7 mouse cellular contexts compared by ENCODE assay signal in the genomic region with DNA sequence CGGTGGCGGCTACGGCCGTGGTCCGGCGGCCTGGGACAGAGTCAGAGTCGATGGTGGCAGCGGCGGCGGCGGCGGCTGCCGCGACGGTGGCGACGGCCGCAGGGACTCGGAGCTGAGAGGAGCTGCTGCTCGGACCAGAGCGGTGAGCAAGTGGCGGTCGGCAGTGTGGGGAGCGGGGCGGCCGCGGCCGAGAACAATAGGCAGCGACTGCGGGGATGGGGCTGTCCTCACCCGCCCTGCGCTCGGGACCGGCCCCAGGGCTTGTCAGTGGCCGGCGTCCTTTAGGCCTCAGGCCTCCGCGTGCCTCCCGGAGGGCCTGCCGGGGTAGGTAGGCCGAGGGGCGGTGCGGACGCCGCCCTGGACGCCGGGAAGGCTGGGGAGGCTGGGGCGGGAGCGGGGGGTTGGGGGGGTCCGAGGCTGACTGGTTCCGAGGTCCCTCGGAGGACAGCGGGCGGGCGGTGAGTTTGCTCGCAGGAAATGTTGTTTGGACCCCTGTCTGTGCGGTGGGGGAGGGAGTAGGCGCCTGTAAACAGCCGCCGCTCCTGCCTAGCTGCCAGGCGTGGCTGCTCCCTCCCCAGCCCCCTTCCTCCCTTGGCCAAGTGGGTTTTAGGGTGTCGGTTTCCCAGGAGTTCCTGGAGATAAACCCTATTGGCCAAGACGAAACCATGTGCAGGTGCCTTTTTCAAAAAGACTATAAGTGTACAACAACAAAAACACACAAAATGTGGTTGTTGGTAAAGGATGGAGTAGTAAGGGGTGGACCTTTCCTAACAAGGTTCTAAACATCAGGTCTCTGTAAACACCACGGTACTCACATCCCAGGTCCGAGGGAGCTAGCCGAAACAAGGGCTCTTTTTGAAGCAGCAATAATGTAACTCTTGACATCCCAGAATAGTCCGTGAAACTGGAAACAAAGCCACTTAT. TPM values are rescaled to one million over a fixed set of nuclear protein-coding genes. Genes with fewer than 3 reads are reported as not detected.
DNase-seq lines count a peak whose midpoint lies in the region; ATAC-seq lines count a peak whose summit lies in the region.

No protein-coding gene starts in this region.

- no peaks in the 10 kb centered on the region for H3K9me3 ChIP-seq in hindbrain, embryonic 15.5 days

- H3K27ac ChIP-seq in hindbrain, embryonic 15.5 days (replicated peaks) = peak overlapping the region; percentile 87

- peak overlapping the region; percentile 94 for H3K9ac ChIP-seq in hindbrain, embryonic 15.5 days

- WGBS in hindbrain, embryonic 15.5 days = under 1% methylated on average over 38 of the region's 67 CpGs

- peak; percentile 14; the same call in 1 of the 2 replicates for ATAC-seq in common myeloid progenitor, adult 5-6 weeks (replicated peaks; ENCODE audit: low read depth, poor library complexity, severe bottlenecking)
- ATAC-seq in hindbrain, embryonic 15.5 days (ENCODE audit: low FRiP score, low read depth) = peak; percentile 81

- intact Hi-C loops in left cerebral cortex, postnatal 36 days (cut with DNase I) = loop anchor here (5.0 kb wide), 1 partner anchor 115 kb away; a partner anchor contains a TSS

- H3K27me3 ChIP-seq in hindbrain, embryonic 15.5 days = no peaks in the 10 kb centered on the region

- peak overlapping the region; percentile 83 for H3K4me2 ChIP-seq in hindbrain, embryonic 15.5 days

- no peaks in the 10 kb centered on the region for H3K36me3 ChIP-seq in hindbrain, embryonic 15.5 days

- peak overlapping the region; percentile 88 for H3K4me3 ChIP-seq in hindbrain, embryonic 15.5 days

- peak; percentile 71 for DNase-seq in adipocyte (ENCODE audit: low spot score)
- DNase-seq in gastrocnemius, adult 18-20 months (ENCODE audit: low spot score) = peak; percentile 61
- peak; percentile 53 to 61 for DNase-seq in left cerebral cortex, postnatal 36 days (ENCODE audit: low spot score in 2 of 2)
- DNase-seq in mesoderm, embryonic 11.5 days (ENCODE audit: low read depth, low spot score) = peak; percentile 60
- peak; percentile 32 for DNase-seq in skeletal muscle tissue, adult 2 months (ENCODE audit: low read depth, low spot score)

- H3K4me1 ChIP-seq in hindbrain, embryonic 15.5 days (replicated peaks) = peaks cover 18% of the 10 kb centered on the region

RNA-seq across cellular contexts. Expression of a gene that starts 0.6 kb away (rescaled TPM):
- 27.2 and 34.9 TPM in 2 replicates for total RNA-seq in common myeloid progenitor, adult 5-6 weeks (2017)
- 10 to 100 TPM; 34.3 to 34.8 TPM for total RNA-seq in gastrocnemius, adult 18-20 months (2021)
- polyA plus RNA-seq in hindbrain, embryonic 15.5 days (2015; fragmentation: Nextera tagmentation; extraction: Ambion mirVana) = 7.2 and 8.4 TPM in 2 replicates
- total RNA-seq in left cerebral cortex, postnatal 36 days (2021) = 10 to 100 TPM; 41.0 to 42.9 TPM

Comparison
In these comparisons a context has a peak if more than half of its experiments do, and no peak if none do; other contexts are left out.
1. Peak in every context shown above with its lines: DNase-seq, ATAC-seq, H3K4me3 ChIP-seq and H3K27ac ChIP-seq.